Mouse (Mus musculus) C2C12 (cell line): Measurements from ENCODE around the gene Hal. TPM values are rescaled to one million over a fixed set of nuclear protein-coding genes. Genes with fewer than 3 reads are reported as not detected.

Experiments used
- H3K27me3 ChIP-seq: one replicate; pipeline ENCODE4 v1.6.1; 2011; ENCODE audit not compliant: control insufficient read depth, insufficient read depth, insufficient read length
- H3K36me3 ChIP-seq: one replicate; pipeline ENCODE4 v1.6.1; 2011; ENCODE audit not compliant: control insufficient read depth, insufficient read depth
- H3K4me3 ChIP-seq: one replicate; pipeline ENCODE4 v1.5.1; 2011; ENCODE audit warnings: mild to moderate bottlenecking, control low read depth; ENCODE audit not compliant: poor library complexity, insufficient read depth, severe bottlenecking
- H3K79me2 ChIP-seq: one replicate; pipeline ENCODE4 v1.6.1; 2011; ENCODE audit not compliant: control insufficient read depth, insufficient read depth
- H3K79me3 ChIP-seq: one replicate; pipeline ENCODE4 v1.6.1; 2011; ENCODE audit warnings: low read depth, control low read depth
- H3ac ChIP-seq: one replicate; pipeline ENCODE3; 2011; ENCODE audit warnings: low read depth; ENCODE audit not compliant: control insufficient read depth, insufficient read length
- CEBPB ChIP-seq: IDR thresholded peaks from one replicate; pipeline ENCODE4 v1.6.1; 2011; ENCODE audit warnings: low read depth, mild to moderate bottlenecking, control low read depth, moderate library complexity
- CTCF ChIP-seq: IDR thresholded peaks from one replicate; pipeline ENCODE4 v1.5.1; 2011; ENCODE audit not compliant: control insufficient read depth, insufficient read depth, insufficient read length
- FOSL1 ChIP-seq: IDR thresholded peaks from one replicate; pipeline ENCODE4 v1.8.0; 2011; ENCODE audit warnings: mild to moderate bottlenecking, low read length; ENCODE audit not compliant: poor library complexity, insufficient read depth, severe bottlenecking
- MAX ChIP-seq: IDR thresholded peaks from one replicate; pipeline ENCODE4 v1.6.1; 2011; ENCODE audit warnings: mild to moderate bottlenecking, control low read depth
- MYOD1 ChIP-seq: IDR thresholded peaks from one replicate; pipeline ENCODE4 v1.6.1; 2011; ENCODE audit warnings: low read depth; ENCODE audit not compliant: control insufficient read depth, insufficient read length
- MYOG ChIP-seq: IDR thresholded peaks from one replicate; pipeline ENCODE4 v1.6.1; 2011; ENCODE audit not compliant: control insufficient read depth, insufficient read length; ENCODE audit errors: extremely low read depth
- USF1 ChIP-seq: IDR thresholded peaks from one replicate; pipeline ENCODE4 v1.6.1; 2011; ENCODE audit warnings: low read depth, mild to moderate bottlenecking, control low read depth, moderate library complexity
- polyA plus RNA-seq: library from polyadenylated mRNA; unstranded; fragments of >200 nt; fragmentation: generic; extraction: Trizol; gene quantifications from one replicate; pipeline ENCODE4 v1.2.1, GENCODE M21; 2012; ENCODE audit warnings: missing spikeins

Hal gene
- polyA plus RNA-seq, 1 experiment = 0.02 TPM

DNA sequence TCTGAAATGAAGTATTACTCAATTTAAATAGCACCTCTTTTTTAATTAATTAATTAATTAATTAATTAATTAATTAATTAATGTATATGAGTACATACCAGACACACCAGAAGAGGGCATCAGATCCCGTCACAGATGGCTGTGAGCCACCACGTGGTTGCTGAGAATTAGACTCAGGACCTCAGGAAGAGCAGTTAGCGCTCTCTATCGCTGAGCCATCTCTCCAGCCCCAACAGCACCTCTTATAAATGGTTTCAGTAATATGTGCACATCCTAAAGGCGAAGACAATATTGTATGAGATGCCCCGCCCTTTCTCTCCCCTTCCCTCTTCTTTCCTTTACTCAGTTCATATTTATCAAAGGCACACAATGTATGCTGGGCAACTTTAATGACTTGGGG, 80.1 kb downstream of the Hal start:
- no peak overlapping the region for H3K4me3 ChIP-seq
- TF ChIP-seq CEBPB (no peak), MAX (no peak), MYOG (no peak), MYOD1 (no peak), USF1 (no peak), CTCF (no peak), FOSL1 (no peak)

More for the DNA sequence above, 80.1 kb downstream of the Hal start:
- Histone ChIP-seq H3K36me3 (no peaks in the 10 kb centered on the region), H3K79me2 (no peaks in the 10 kb centered on the region), H3K79me3 (no peaks in the 10 kb centered on the region), H3K27me3 (no peaks in the 10 kb centered on the region), H3ac (no peak overlapping the region)

Other genes with a start within 250 kb of the Hal start
- 56.1 TPM for gene Elk3, start 177.6 kb upstream of the Hal start, polyA plus RNA-seq
- gene Lta4h, start 35.4 kb upstream of the Hal start, polyA plus RNA-seq = 69.6 TPM
- gene Amdhd1, start 51.3 kb downstream of the Hal start, polyA plus RNA-seq = 0.04 TPM
- 0.08 TPM for gene Ccdc38, start 51.9 kb downstream of the Hal start, polyA plus RNA-seq
- gene Snrpf, start 100.9 kb downstream of the Hal start, polyA plus RNA-seq = 258 TPM
- gene Ntn4, start 151.9 kb downstream of the Hal start, polyA plus RNA-seq = 0.48 TPM